Mouse (Mus musculus) forebrain, embryonic 14.5 days (tissue): ENCODE measurements around the gene Elf4. TPM values are rescaled to one million over a fixed set of nuclear protein-coding genes. Genes with fewer than 3 reads are reported as not detected.

Experiments
- ATAC-seq: fragments of 200-750 bp; cut with Nextera tagmentation; 2 replicates; pipeline ENCODE4 v1.8.0; 2017; ENCODE audit warnings: mild to moderate bottlenecking, moderate library complexity
- DNase-seq: peaks from one replicate; pipeline ENCODE4 v3.0.0-alpha.2; 2015; ENCODE audit warnings: low spot score
- H3K27ac ChIP-seq: fragments of 300-500 bp; sonication (generic); 2 replicates; pipeline ENCODE4 v1.5.1; 2014; ENCODE audit warnings: low read depth, mild to moderate bottlenecking, control low read depth, low read length, moderate library complexity
- H3K27me3 ChIP-seq: fragments of 300-500 bp; sonication (generic); replicated peaks from 2 replicates; pipeline ENCODE4 v1.6.1; 2014; ENCODE audit warnings: low read length, control low read depth, mixed read lengths; ENCODE audit not compliant: control insufficient read depth, insufficient read depth
- H3K36me3 ChIP-seq: fragments of 300-500 bp; sonication (generic); 2 replicates; pipeline ENCODE4 v1.6.1; 2014; ENCODE audit warnings: low read length, control low read depth; ENCODE audit not compliant: control insufficient read depth, insufficient read depth
- H3K4me1 ChIP-seq: fragments of 300-500 bp; sonication (generic); 2 replicates; pipeline ENCODE4 v1.6.1; 2014; ENCODE audit warnings: antibody characterized with exemption, low read length, control low read depth; ENCODE audit not compliant: control insufficient read depth, insufficient read depth
- H3K4me2 ChIP-seq: fragments of 300-500 bp; sonication (generic); 2 replicates; pipeline ENCODE4 v1.6.1; 2014; ENCODE audit warnings: mild to moderate bottlenecking, control low read depth, low read length
- H3K4me3 ChIP-seq: fragments of 300-500 bp; sonication (generic); 2 replicates; pipeline ENCODE4 v1.5.1; 2014; ENCODE audit warnings: low read depth, low read length, control low read depth
- H3K9ac ChIP-seq: fragments of 300-500 bp; sonication (generic); 2 replicates; pipeline ENCODE4 v1.6.1; 2014; ENCODE audit warnings: mild to moderate bottlenecking, low read length, control low read depth, moderate library complexity
- H3K9me3 ChIP-seq: fragments of 300-500 bp; sonication (generic); replicated peaks from 2 replicates; pipeline ENCODE4 v1.6.1; 2016; ENCODE audit warnings: low read length, control low read depth, mixed read lengths; ENCODE audit not compliant: control insufficient read depth
- WGBS: fragments of 180-500 bp; shearing (Covaris S2); extraction: QIAGEN DNeasy Blood & Tissue Kit; methylation state at CpG from one replicate; pipeline ENCODE4 v1.1.7; 2014; 5-methylcytosine and 5-hydroxymethylcytosine counted together
- polyA plus RNA-seq: library from polyadenylated mRNA; unstranded; fragments of >200 nt; fragmentation: Nextera tagmentation; extraction: Ambion mirVana; gene quantifications from 2 replicates; pipeline ENCODE4 v1.2.1, GENCODE M21; 2014

Gene Elf4
- polyA plus RNA-seq, 1 experiment from 2014 or later, result 0.69 TPM

DNA sequence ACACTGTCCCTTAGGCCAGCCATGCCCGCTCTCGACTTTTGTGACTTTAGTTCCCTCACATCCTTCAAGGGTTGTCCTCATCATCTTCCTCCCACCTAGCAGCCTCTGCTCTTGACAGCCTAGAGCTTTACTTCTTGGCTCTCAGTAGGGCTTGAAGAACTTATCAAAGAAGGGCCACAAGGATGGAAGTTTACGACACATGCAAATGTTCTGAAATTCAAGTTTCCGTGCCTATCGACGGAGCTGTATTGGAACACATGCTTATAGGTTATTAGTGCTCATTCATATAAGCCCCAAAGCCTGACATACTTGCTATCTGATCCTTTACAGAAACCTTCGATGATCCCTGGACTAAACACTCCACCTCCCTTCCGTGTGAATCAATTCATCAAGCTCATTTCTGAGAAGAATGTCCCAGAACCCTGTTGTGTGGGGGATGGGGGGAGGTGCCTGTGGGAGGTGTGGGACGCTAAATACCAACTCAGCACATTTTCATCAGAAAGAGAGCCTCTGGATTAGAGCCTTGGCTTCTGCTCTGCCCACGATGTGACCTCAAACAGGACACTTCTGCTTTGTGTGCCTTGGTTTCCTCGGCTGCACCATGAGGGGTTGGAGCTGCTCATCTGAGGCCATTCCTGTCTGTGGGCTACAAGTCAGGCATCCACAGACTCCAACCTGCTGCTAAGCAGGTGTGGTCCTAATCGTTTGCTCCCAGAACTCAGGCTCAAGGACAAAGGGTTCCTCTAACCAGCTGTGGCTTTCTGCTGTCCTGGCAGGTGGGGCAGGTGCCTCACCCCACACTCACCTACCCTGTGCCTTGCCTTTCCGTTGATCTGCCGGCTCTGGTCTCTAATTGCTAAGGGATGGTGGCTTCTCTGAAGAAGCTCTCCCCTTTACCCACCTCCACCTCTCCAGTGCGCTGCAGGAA lies 30.1 kb downstream of the Elf4 start:
- Histone ChIP-seq H3K4me3 (no peak overlapping the region), H3K9me3 (no peaks in the 10 kb centered on the region), H3K9ac (no peak overlapping the region), H3K27ac (no peak overlapping the region), H3K36me3 (no peaks in the 10 kb centered on the region), H3K27me3 (no peaks in the 10 kb centered on the region), H3K4me2 (no peak overlapping the region), H3K4me1 (no peaks in the 10 kb centered on the region)
- no peak for DNase-seq
- 70% methylated on average over 15 of the region's 15 CpGs for WGBS
- no peak for ATAC-seq

- H3K36me3 ChIP-seq, result no peaks in the 10 kb centered on the region
- no peak overlapping the region for H3K4me2 ChIP-seq
Measured at GRCm38 (mm10) chrX:48429538-48429937, 33.4 kb downstream of the Elf4 start.

GRCm38 (mm10) chrX:48429100-48429499 lies 33.8 kb downstream of the Elf4 start:
- Histone ChIP-seq H3K9me3 (no peaks in the 10 kb centered on the region), H3K4me1 (no peaks in the 10 kb centered on the region), H3K36me3 (no peaks in the 10 kb centered on the region), H3K27me3 (no peaks in the 10 kb centered on the region), H3K9ac (no peak overlapping the region), H3K4me3 (no peak overlapping the region), H3K4me2 (no peak overlapping the region), H3K27ac (no peak overlapping the region)
- ATAC-seq, result no peak
- DNase-seq, result no peak

More at GRCm38 (mm10) chrX:48429538-48429937, 33.4 kb downstream of the Elf4 start:
- 52% methylated on average over 6 of the region's 6 CpGs for WGBS
- no peaks in the 10 kb centered on the region for H3K4me1 ChIP-seq
- H3K4me3 ChIP-seq, result no peak overlapping the region
- no peaks in the 10 kb centered on the region for H3K27me3 ChIP-seq
- ATAC-seq, result no peak
- no peaks in the 10 kb centered on the region for H3K9me3 ChIP-seq
- DNase-seq, result no peak
- H3K9ac ChIP-seq, result no peak overlapping the region
- H3K27ac ChIP-seq, result no peak overlapping the region

GRCm38 (mm10) chrX:48428642-48429041 lies 34.3 kb downstream of the Elf4 start:
- H3K27me3 ChIP-seq, result no peaks in the 10 kb centered on the region
- ATAC-seq (no peak), DNase-seq (no peak)
- no peaks in the 10 kb centered on the region for H3K9me3 ChIP-seq
- 81% methylated on average over 8 of the region's 8 CpGs for WGBS
- no peak overlapping the region for H3K4me2 ChIP-seq
- H3K4me1 ChIP-seq, result no peaks in the 10 kb centered on the region
- no peak overlapping the region for H3K4me3 ChIP-seq
- H3K27ac ChIP-seq, result no peak overlapping the region
- H3K36me3 ChIP-seq, result no peaks in the 10 kb centered on the region
- no peak overlapping the region for H3K9ac ChIP-seq

GRCm38 (mm10) chrX:48428241-48428640 lies 34.7 kb downstream of the Elf4 start:
- DNase-seq (no peak), ATAC-seq (no peak)
- Histone ChIP-seq H3K27me3 (no peaks in the 10 kb centered on the region), H3K27ac (no peak overlapping the region), H3K36me3 (no peaks in the 10 kb centered on the region), H3K4me1 (no peaks in the 10 kb centered on the region), H3K4me2 (no peak overlapping the region), H3K4me3 (no peak overlapping the region), H3K9me3 (no peaks in the 10 kb centered on the region), H3K9ac (no peak overlapping the region)
- WGBS, result 82% methylated on average over 6 of the region's 6 CpGs

DNA sequence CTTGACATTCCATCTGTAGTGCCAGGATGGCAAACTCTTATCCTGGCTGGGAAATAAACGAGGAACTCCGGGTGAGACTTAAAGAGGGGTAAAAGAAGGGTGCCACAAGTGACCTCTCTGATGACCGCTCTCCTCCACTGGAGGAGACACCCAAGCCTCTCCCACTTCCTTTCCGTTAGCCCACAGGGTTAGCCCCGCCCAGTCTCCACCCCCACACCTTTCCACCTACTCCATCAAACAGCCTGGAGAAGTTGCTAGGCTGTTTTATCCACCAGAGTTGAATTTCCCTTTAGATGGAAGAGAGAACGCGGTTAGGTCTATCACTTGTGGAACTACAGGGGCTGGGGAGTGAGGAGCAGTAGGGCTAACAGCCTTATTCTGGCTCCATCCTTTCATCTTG lies 37.7 kb downstream of the Elf4 start:
- ATAC-seq (no peak), DNase-seq (no peak)
- H3K36me3 ChIP-seq, result no peaks in the 10 kb centered on the region
- no peaks in the 10 kb centered on the region for H3K9me3 ChIP-seq
- no peaks in the 10 kb centered on the region for H3K27me3 ChIP-seq
- no peaks in the 10 kb centered on the region for H3K4me1 ChIP-seq
- no peak overlapping the region for H3K4me3 ChIP-seq
- no peak overlapping the region for H3K9ac ChIP-seq
- WGBS, result 70% methylated on average over 7 of the region's 7 CpGs
- H3K27ac ChIP-seq, result no peak overlapping the region
- no peak overlapping the region for H3K4me2 ChIP-seq

GRCm38 (mm10) chrX:48424583-48424982 lies 38.3 kb downstream of the Elf4 start:
- no peaks in the 10 kb centered on the region for H3K9me3 ChIP-seq
- H3K4me1 ChIP-seq, result no peaks in the 10 kb centered on the region
- no peak overlapping the region for H3K27ac ChIP-seq
- H3K27me3 ChIP-seq, result no peaks in the 10 kb centered on the region
- DNase-seq (no peak), ATAC-seq (no peak)
- H3K4me3 ChIP-seq, result no peak overlapping the region
- 61% methylated on average over 3 of the region's 3 CpGs for WGBS
- H3K4me2 ChIP-seq, result no peak overlapping the region
- no peaks in the 10 kb centered on the region for H3K36me3 ChIP-seq
- no peak overlapping the region for H3K9ac ChIP-seq

DNA sequence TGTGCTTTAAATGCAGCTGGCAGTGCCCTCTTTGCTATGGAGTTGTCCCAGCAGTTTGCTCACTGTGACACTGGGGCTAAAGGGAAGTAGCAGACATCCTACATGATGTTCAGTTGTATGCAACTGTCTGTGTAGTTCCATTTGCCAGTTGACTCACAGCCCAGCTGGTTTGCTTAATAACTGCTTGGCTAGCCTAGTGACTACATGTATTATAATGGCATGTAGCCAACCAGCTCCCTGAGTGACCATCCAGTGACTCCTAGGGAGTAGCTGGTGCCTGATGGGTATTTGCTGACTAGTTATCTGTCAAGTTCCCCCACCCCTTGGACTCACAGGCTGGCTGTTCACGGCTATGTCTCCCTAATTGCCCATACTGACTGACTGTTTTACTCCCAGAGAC lies 39.3 kb downstream of the Elf4 start:
- H3K9ac ChIP-seq, result no peak overlapping the region
- H3K36me3 ChIP-seq, result no peaks in the 10 kb centered on the region
- no peaks in the 10 kb centered on the region for H3K4me1 ChIP-seq
- ATAC-seq (no peak), DNase-seq (no peak)
- H3K9me3 ChIP-seq, result no peaks in the 10 kb centered on the region
- WGBS, result 82% methylated on average over 1 of the region's 1 CpGs
- H3K27me3 ChIP-seq, result no peaks in the 10 kb centered on the region
- no peak overlapping the region for H3K27ac ChIP-seq
- no peak overlapping the region for H3K4me2 ChIP-seq
- H3K4me3 ChIP-seq, result no peak overlapping the region

DNA sequence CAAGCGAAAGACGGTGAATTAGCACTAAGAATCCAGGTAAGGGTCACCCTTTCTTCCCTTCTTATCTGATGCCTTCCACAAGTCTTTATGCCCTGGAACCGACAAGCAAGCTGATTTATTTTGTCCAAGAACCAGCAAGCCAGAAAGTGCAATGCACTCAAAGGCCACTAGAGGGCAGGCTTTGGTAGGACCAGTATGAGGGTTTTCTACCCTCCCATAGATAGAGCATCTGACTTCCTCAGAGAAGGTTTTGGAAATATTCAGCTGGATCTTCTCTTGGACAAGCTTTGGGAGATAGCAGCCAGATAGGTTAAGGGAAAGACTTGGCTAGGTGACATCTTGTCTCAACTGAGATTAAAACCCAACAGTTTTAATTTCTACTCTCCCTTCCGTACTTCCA lies 39.9 kb downstream of the Elf4 start:
- Histone ChIP-seq H3K4me2 (no peak overlapping the region), H3K9ac (no peak overlapping the region), H3K9me3 (no peaks in the 10 kb centered on the region), H3K4me3 (no peak overlapping the region), H3K36me3 (no peaks in the 10 kb centered on the region), H3K27ac (no peak overlapping the region), H3K27me3 (no peaks in the 10 kb centered on the region), H3K4me1 (no peaks in the 10 kb centered on the region)
- 33% methylated on average over 4 of the region's 4 CpGs for WGBS
- DNase-seq (peak; percentile 78), ATAC-seq (no peak)
